Mouse (Mus musculus) kidney, postnatal 10 days (tissue): ENCODE measurements around the gene Nanog.
"Not testable (repeated sequence)": the region's sequence is repeated elsewhere in the genome, so short reads cannot be mapped to it uniquely, and the experiment has no call there.

Source experiments
- DNase-seq: peaks from one replicate; pipeline ENCODE4 v3.0.0; 2021; ENCODE audit warnings: mixed read lengths

The Nanog gene

GRCm38 (mm10) chr6:122707036-122707800 lies at the start of gene Nanog:
Nanog (plus strand) TSS chr6:122707489.
- no peak for DNase-seq

- DNase-seq, result no peak
These were observed 49.7 kb upstream of the Nanog start for GRCm38 (mm10) chr6:122657630-122658029.

GRCm38 (mm10) chr6:122659567-122659966 lies 47.7 kb upstream of the Nanog start:
- DNase-seq, result peak; percentile 55

GRCm38 (mm10) chr6:122660601-122661379 lies 46.5 kb upstream of the Nanog start:
- peak; percentile 52 for DNase-seq

- DNase-seq, result peak; percentile 83
These were observed 44.6 kb upstream of the Nanog start for GRCm38 (mm10) chr6:122662551-122663264.

GRCm38 (mm10) chr6:122663596-122664206 lies 43.6 kb upstream of the Nanog start:
- DNase-seq, result no peak

GRCm38 (mm10) chr6:122665866-122666265 lies 41.4 kb upstream of the Nanog start:
- peak; percentile 18 for DNase-seq

GRCm38 (mm10) chr6:122667715-122668114 lies 39.6 kb upstream of the Nanog start:
- DNase-seq, result no peak

- DNase-seq, result no peak
These were observed 38.5 kb upstream of the Nanog start for GRCm38 (mm10) chr6:122668823-122669222.

GRCm38 (mm10) chr6:122669406-122670200 lies 37.7 kb upstream of the Nanog start:
- DNase-seq, result peak; percentile 97

- no peak for DNase-seq
These were observed 37.1 kb upstream of the Nanog start for GRCm38 (mm10) chr6:122670201-122670551.

- DNase-seq, result no peak
These were observed 36.4 kb upstream of the Nanog start for GRCm38 (mm10) chr6:122670841-122671240.

- no peak for DNase-seq
These were observed 34.5 kb upstream of the Nanog start for GRCm38 (mm10) chr6:122672746-122673145.

GRCm38 (mm10) chr6:122682646-122683045 lies 24.6 kb upstream of the Nanog start:
- no peak for DNase-seq

GRCm38 (mm10) chr6:122686709-122687108 lies 20.6 kb upstream of the Nanog start:
- DNase-seq, result no peak

- DNase-seq, result no peak
These were observed 17.8 kb upstream of the Nanog start for GRCm38 (mm10) chr6:122689411-122690055.

GRCm38 (mm10) chr6:122690082-122690481 lies 17.2 kb upstream of the Nanog start:
- no peak for DNase-seq

GRCm38 (mm10) chr6:122695398-122695797 lies 11.9 kb upstream of the Nanog start:
- DNase-seq, result no peak

- DNase-seq, result not testable (repeated sequence)
These were observed 7.7 kb upstream of the Nanog start for GRCm38 (mm10) chr6:122699628-122700027.

- no peak for DNase-seq
These were observed 5.5 kb upstream of the Nanog start for GRCm38 (mm10) chr6:122701816-122702215.

- DNase-seq, result peak; percentile 77
These were observed 4.7 kb upstream of the Nanog start for GRCm38 (mm10) chr6:122702480-122703124.
